Mouse (Mus musculus) CH12.LX (cell line): ENCODE results near the gene Rpl3l.

Experiments used
- CTCF ChIP-seq, 2 experiments: IDR thresholded peaks in 1 of 2; conservative IDR thresholded peaks in 1 of 2; 2 replicates each; pipeline ENCODE4 v1.5.1; 2011 to 2012; ENCODE audit warnings: low read depth in 2 of 2, low read length in 2 of 2, improper control_type of control experiment in 1 of 2, inconsistent platforms in 1 of 2, mild to moderate bottlenecking in 1 of 2, moderate library complexity in 1 of 2
- E2F4 ChIP-seq: IDR thresholded peaks from 2 replicates; pipeline ENCODE4 v1.6.1; 2011; ENCODE audit warnings: low read depth, low read length, improper control_type of control experiment; ENCODE audit not compliant: insufficient replicate concordance
- ELF1 ChIP-seq: IDR thresholded peaks from 2 replicates; pipeline ENCODE4 v1.6.1; 2014; ENCODE audit warnings: low read depth, mild to moderate bottlenecking, inconsistent platforms, low read length, improper control_type of control experiment
- EP300 ChIP-seq: IDR thresholded peaks from 2 replicates; pipeline ENCODE4 v1.6.1; 2011; ENCODE audit warnings: low read length, improper control_type of control experiment
- MAX ChIP-seq: IDR thresholded peaks from 2 replicates; pipeline ENCODE4 v1.6.1; 2011; ENCODE audit warnings: low read length, improper control_type of control experiment
- PAX5 ChIP-seq: IDR thresholded peaks from 2 replicates; pipeline ENCODE4 v1.6.1; 2012; ENCODE audit warnings: low read length, inconsistent platforms, mixed read lengths
- SIN3A ChIP-seq: IDR thresholded peaks from 2 replicates; pipeline ENCODE4 v1.6.1; 2012; ENCODE audit warnings: low read length, improper control_type of control experiment, inconsistent platforms
- ZC3H11A ChIP-seq: IDR thresholded peaks from 2 replicates; pipeline ENCODE4 v1.6.1; 2012; ENCODE audit warnings: low read depth, mild to moderate bottlenecking, inconsistent platforms, low read length, improper control_type of control experiment
- ZMIZ1 ChIP-seq: IDR thresholded peaks from 2 replicates; pipeline ENCODE4 v1.6.1; 2012; ENCODE audit warnings: low read depth, mild to moderate bottlenecking, inconsistent platforms, low read length, improper control_type of control experiment

DNA sequence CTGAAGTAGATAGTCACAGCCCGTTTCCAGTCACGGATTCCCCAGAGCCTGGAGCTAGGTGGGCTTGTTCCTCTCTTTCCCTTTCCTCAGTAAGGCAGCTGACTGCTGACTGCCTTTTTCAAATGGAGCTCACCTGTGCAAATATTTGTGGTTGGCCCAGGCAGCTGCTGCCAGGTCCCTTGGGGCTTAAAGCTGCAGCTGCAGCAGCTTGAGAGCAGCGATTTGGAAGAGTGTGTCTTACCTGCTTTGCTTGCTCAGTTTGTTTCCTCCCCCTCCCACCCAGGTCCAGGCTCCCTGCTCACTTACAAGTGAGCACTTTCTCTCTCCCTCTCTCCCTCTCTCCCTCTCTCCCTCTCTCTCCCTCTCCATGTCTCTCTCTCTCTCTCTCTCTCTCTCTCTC is 41.5 kb downstream of the Rpl3l start:
- TF ChIP-seq CTCF (conservative IDR thresholded peaks at IDR 0.05 in 1 of 2, IDR thresholded peaks at IDR 0.05 in 1 of 2; ENCODE audit: low read depth in 2 of 2, low read length in 2 of 2) (no peak), ZC3H11A (no peak), SIN3A (no peak), PAX5 (no peak), ELF1 (no peak), EP300 (no peak), ZMIZ1 (no peak), E2F4 (no peak), MAX (no peak)
